Mouse (Mus musculus) ES-E14 (cell line): ENCODE measurements at regions not wholly inside any gene's neighbourhood (a gene's known extent, or its start where the extent isn't known, plus 50 kb on each side); places are given as distances from the start of the nearest gene placed in this dataset.

Experiments used
- DNase-seq: peaks from one replicate; pipeline ENCODE4 v3.0.0-alpha.2; 2013; ENCODE audit warnings: low read depth, low spot score
- H3K27ac ChIP-seq: 2 replicates; pipeline ENCODE4 v1.5.1; 2012; ENCODE audit warnings: low read depth, mild to moderate bottlenecking, low read length, moderate library complexity, mixed read lengths; ENCODE audit not compliant: poor library complexity, insufficient read depth, severe bottlenecking
- H3K36me3 ChIP-seq: 2 replicates; pipeline ENCODE4 v1.6.1; 2012; ENCODE audit warnings: mild to moderate bottlenecking, low read length, moderate library complexity, mixed read lengths; ENCODE audit not compliant: control insufficient read depth, poor library complexity, insufficient read depth, severe bottlenecking
- H3K4me1 ChIP-seq, 2 experiments: fragments of 150-350 bp in 1 of 2; sonication (generic) in 1 of 2; 2 replicates each; pipeline ENCODE4 v1.6.1; 2012; ENCODE audit warnings: low read length in 2 of 2, mild to moderate bottlenecking in 1 of 2, mixed read lengths in 1 of 2; ENCODE audit not compliant: control insufficient read depth in 2 of 2, insufficient read depth in 2 of 2, poor library complexity in 1 of 2
- H3K4me3 ChIP-seq, 2 experiments: fragments of 150-350 bp in 1 of 2; sonication (generic) in 1 of 2; 2 replicates each; pipeline ENCODE4 v1.5.1; 2012; ENCODE audit warnings: low read length in 2 of 2, low read depth in 1 of 2, mild to moderate bottlenecking in 1 of 2, mixed read lengths in 1 of 2; ENCODE audit not compliant: insufficient read depth in 1 of 2, poor library complexity in 1 of 2, severe bottlenecking in 1 of 2
- H3K9ac ChIP-seq: 2 replicates; pipeline ENCODE4 v1.6.1; 2012; ENCODE audit warnings: low read depth, mild to moderate bottlenecking, low read length, mixed read lengths; ENCODE audit not compliant: poor library complexity, insufficient read depth, severe bottlenecking
- H3K9me3 ChIP-seq: fragments of 150-350 bp; sonication (generic); 2 replicates; pipeline ENCODE4 v1.6.1; 2012; ENCODE audit warnings: low read depth, mild to moderate bottlenecking, low read length; ENCODE audit not compliant: control insufficient read depth, insufficient read depth
- CHD2 ChIP-seq: IDR thresholded peaks from 2 replicates; pipeline ENCODE4 v1.6.1; 2014; ENCODE audit warnings: mild to moderate bottlenecking, low read depth, low read length, inconsistent platforms
- HCFC1 ChIP-seq: IDR thresholded peaks from 2 replicates; pipeline ENCODE4 v1.6.1; 2012; ENCODE audit warnings: low read length, inconsistent platforms, borderline replicate concordance; ENCODE audit not compliant: insufficient read depth
- MAFK ChIP-seq: IDR thresholded peaks from 2 replicates; pipeline ENCODE4 v1.6.1; 2014; ENCODE audit warnings: mild to moderate bottlenecking, low read depth, low read length, inconsistent platforms; ENCODE audit not compliant: insufficient read depth
- ZC3H11A ChIP-seq: IDR thresholded peaks from 2 replicates; pipeline ENCODE4 v1.6.1; 2012; ENCODE audit warnings: low read depth, mild to moderate bottlenecking, inconsistent platforms, low read length, borderline replicate concordance
- ZNF384 ChIP-seq: IDR thresholded peaks from 2 replicates; pipeline ENCODE4 v1.6.1; 2012; ENCODE audit warnings: low read depth, low read length, inconsistent platforms
- in situ Hi-C, 2 experiments: fragments of 600-800 bp; cut with MboI; formaldehyde crosslinking; loops; one replicate each; pipeline ENCODE4 v1.15.1; 2025; ENCODE audit warnings: low sequenced_read_pairs in 2 of 2, inconsistent platforms in 1 of 2; ENCODE audit not compliant: unreplicated experiment in 2 of 2

GRCm38 (mm10) chr17:48814753-48815504, 117.2 kb upstream of the Lrfn2 start:
- Histone ChIP-seq H3K9ac (no peak overlapping the region), H3K4me1 (peaks cover 4 to 11% of the 10 kb centered on the region in 2 experiments), H3K27ac (peak overlapping the region; percentile 73; the same call in 1 of the 2 replicates), H3K4me3 (no peak overlapping the region), H3K9me3 (peaks cover 2% of the 10 kb centered on the region; the same call in 1 of the 2 replicates), H3K36me3 (no peaks in the 10 kb centered on the region)
- DNase-seq: peak; percentile 81
- in situ Hi-C loops: no loop called here
- TF ChIP-seq ZC3H11A (no peak), CHD2 (peak; percentile 53; the same call in 1 of the 2 replicates), MAFK (peak; percentile 54; the same call in 1 of the 2 replicates), ZNF384 (peak; percentile 82), HCFC1 (0 out of 2 replicates have a peak, but pooled peaks have one; percentile 23)

- Histone ChIP-seq H3K36me3 (no peaks in the 10 kb centered on the region), H3K4me3 (no peak overlapping the region), H3K27ac (no peak overlapping the region), H3K4me1 (peaks cover 4 to 11% of the 10 kb centered on the region in 2 experiments), H3K9me3 (no peaks in the 10 kb centered on the region), H3K9ac (no peak overlapping the region)
- no peak for DNase-seq
- no peak for TF ChIP-seq ZC3H11A
- no peak for TF ChIP-seq ZNF384
- TF ChIP-seq MAFK: no peak
- no peak for TF ChIP-seq CHD2
- no peak for TF ChIP-seq HCFC1
- in situ Hi-C loops: no loop called here
Observed at GRCm38 (mm10) chr17:48816588-48817324, 115.4 kb upstream of the Lrfn2 start.

- H3K27ac ChIP-seq: no peak overlapping the region
- in situ Hi-C loops: no loop called here
- no peak overlapping the region for H3K4me3 ChIP-seq
- peaks cover 4 to 11% of the 10 kb centered on the region in 2 experiments for H3K4me1 ChIP-seq
- H3K9me3 ChIP-seq: no peaks in the 10 kb centered on the region
- no peaks in the 10 kb centered on the region for H3K36me3 ChIP-seq
- H3K9ac ChIP-seq: no peak overlapping the region
- TF ChIP-seq ZNF384 (no peak), MAFK (no peak), HCFC1 (no peak), CHD2 (no peak), ZC3H11A (no peak)
- no peak for DNase-seq
Observed at GRCm38 (mm10) chr17:48817551-48817950, 114.6 kb upstream of the Lrfn2 start.

DNA sequence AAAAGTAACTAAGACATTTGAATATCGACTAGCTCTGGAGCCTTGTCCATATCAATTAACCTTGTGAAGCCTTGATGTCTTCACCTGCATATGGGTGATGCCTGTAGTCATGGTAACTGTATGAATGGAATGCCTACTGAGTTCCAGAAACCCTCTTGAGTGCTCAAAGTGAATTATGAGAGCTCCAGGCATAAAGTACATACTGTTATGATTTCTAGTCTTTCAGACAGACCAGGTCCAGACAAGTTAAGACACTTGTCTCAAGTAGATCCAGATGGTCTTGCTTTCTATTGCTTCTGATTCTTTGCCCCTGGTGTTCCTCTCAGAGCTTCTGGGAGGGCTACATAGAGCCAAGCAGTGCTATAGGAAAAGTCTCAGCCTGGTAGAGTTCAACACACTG, 112.5 kb upstream of the Lrfn2 start:
- Histone ChIP-seq H3K4me3 (no peak overlapping the region), H3K9ac (no peak overlapping the region), H3K4me1 (peaks cover 6 to 11% of the 10 kb centered on the region in 2 experiments), H3K36me3 (no peaks in the 10 kb centered on the region), H3K9me3 (no peaks in the 10 kb centered on the region), H3K27ac (no peak overlapping the region)
- no peak for DNase-seq
- TF ChIP-seq MAFK (no peak), ZC3H11A (no peak), HCFC1 (no peak), ZNF384 (no peak), CHD2 (no peak)
- in situ Hi-C loops: no loop called here
